Mouse (Mus musculus): Measurements from ENCODE around the gene Xpc. TPM values are rescaled to one million over a fixed set of nuclear protein-coding genes. Genes with fewer than 3 reads are reported as not detected.

The Xpc gene
- polyA plus RNA-seq, 1 experiment from 2014 or later, result 9.6 TPM

DNA sequence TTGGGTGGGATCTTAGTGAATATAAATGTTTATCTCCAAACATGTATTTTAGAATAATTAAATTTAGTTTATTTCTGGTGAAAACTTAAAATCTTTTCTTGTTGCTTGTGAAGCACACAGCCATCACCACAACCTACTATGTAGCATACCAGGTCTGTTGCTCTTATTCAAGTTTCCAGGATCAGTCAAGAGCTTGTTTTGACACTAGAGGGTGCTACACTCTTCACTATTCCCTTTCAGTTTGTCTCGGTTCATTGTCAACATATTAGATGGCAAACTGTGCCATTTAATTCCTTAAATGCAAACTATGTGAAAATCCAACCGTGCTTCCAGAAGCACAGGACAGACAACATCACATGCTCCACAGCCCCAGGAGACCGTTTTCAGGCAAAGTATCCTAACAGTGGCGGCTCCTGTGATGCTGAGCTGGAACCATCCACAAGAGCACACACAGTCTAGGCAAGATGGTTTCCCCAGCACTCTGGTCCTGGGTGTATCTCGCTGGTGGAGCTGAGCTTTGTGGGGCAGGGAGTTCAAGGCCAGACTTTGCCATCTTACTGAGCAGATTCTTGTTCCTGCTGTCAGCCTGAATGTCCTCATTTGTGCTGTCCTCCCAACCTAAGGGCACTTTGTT lies 11.7 kb upstream of the Xpc start:
- WGBS, result 46% methylated on average over 5 of the region's 5 CpGs

DNA sequence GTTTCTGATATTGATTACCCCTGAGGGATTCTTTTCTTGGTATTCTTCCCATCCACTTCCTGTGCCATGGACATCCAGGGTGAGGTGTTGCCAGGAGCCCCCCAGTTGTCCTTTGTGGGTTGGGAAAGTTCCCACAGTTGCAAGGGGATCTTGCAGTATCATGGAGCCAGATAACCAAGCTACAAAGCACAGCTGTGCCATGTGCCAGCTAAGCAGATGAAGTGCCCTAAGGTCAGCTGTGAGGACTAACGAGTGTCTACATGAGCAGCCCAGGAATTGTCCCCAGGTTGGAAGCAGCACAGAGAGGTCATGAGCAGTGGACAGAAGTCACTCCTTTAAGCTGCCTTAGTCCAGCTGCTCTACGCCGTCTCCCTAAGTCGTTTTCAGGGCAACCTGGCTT lies 9.9 kb upstream of the Xpc start:
- no peak overlapping the region for H3K9ac ChIP-seq (ENCODE audit: low read length)
- peaks cover 52% of the 10 kb centered on the region for H3K36me3 ChIP-seq (ENCODE audit: control insufficient read depth, insufficient read depth, low read length)
- no peak overlapping the region for H3K4me3 ChIP-seq (ENCODE audit: control insufficient read depth in 1 of 2, insufficient read depth in 1 of 2, low read depth in 1 of 2, low read length in 2 of 2)
- no peak overlapping the region for H3K27ac ChIP-seq (replicated peaks in 1 of 2; ENCODE audit: control insufficient read depth in 1 of 2, insufficient read depth in 1 of 2, low read depth in 2 of 2, low read length in 2 of 2)
- ATAC-seq (ENCODE audit: insufficient number of reproducible peaks, insufficient read depth, low FRiP score, low read depth), result no peak
- H3K4me2 ChIP-seq (ENCODE audit: low read length), result no peak overlapping the region
- H3K27me3 ChIP-seq (ENCODE audit: control insufficient read depth, insufficient read depth, low read length), result 0 out of 2 replicates have a peak, but pooled peaks cover 6% of the 10 kb centered on the region
- H3K9me3 ChIP-seq (ENCODE audit: control insufficient read depth, low read length), result no peaks in the 10 kb centered on the region
- 75% methylated on average over 4 of the region's 4 CpGs for WGBS
- peaks cover 0 to 11% of the 10 kb centered on the region in 2 experiments; a peak in 3 of 4 replicates for H3K4me1 ChIP-seq (ENCODE audit: control insufficient read depth in 2 of 2, insufficient read depth in 2 of 2, low read length in 2 of 2)

More for the DNA sequence above, 11.7 kb upstream of the Xpc start:
- H3K9me3 ChIP-seq (ENCODE audit: control insufficient read depth, low read length), result no peaks in the 10 kb centered on the region
- no peak for ATAC-seq (ENCODE audit: insufficient number of reproducible peaks, insufficient read depth, low FRiP score, low read depth)
- H3K9ac ChIP-seq (ENCODE audit: low read length), result no peak overlapping the region
- H3K4me2 ChIP-seq (ENCODE audit: low read length), result no peak overlapping the region
- H3K27me3 ChIP-seq (ENCODE audit: control insufficient read depth, insufficient read depth, low read length), result peaks cover 9% of the 10 kb centered on the region
- H3K27ac ChIP-seq (replicated peaks in 1 of 2; ENCODE audit: control insufficient read depth in 1 of 2, insufficient read depth in 1 of 2, low read depth in 2 of 2, low read length in 2 of 2), result peak overlapping the region in 1 of 2 experiments; percentile 56; a peak in 2 of 4 replicates
- H3K36me3 ChIP-seq (ENCODE audit: control insufficient read depth, insufficient read depth, low read length), result peaks cover 34% of the 10 kb centered on the region
- H3K4me3 ChIP-seq (ENCODE audit: control insufficient read depth in 1 of 2, insufficient read depth in 1 of 2, low read depth in 1 of 2, low read length in 2 of 2), result no peak overlapping the region
- H3K4me1 ChIP-seq (ENCODE audit: control insufficient read depth in 2 of 2, insufficient read depth in 2 of 2, low read length in 2 of 2), result peaks cover 8 to 19% of the 10 kb centered on the region in 2 experiments

DNA sequence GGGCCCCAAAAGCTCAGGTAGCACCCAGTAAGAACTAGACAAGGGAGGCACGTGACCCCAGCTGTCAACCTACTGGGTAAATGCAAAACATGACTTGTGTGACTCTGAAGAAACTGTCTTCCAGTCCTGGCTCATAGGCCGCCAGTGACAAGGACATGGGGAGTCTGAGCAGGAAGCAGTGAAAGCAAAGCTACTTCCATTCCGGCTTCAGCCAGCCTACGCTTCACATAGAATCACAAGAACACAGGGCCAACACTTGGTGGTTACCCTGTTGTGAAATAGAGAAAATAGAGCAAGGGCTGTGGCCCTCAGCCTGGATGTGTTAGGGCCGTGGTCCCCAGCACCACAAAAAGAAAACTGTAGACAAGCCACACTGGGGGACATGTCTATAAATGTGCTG lies 7.1 kb upstream of the Xpc start:
- Histone ChIP-seq H3K4me1 (ENCODE audit: control insufficient read depth in 2 of 2, insufficient read depth in 2 of 2, low read length in 2 of 2) (peaks cover 0 to 9% of the 10 kb centered on the region in 2 experiments; a peak in 1 of 4 replicates), H3K9ac (ENCODE audit: low read length) (no peak overlapping the region), H3K4me3 (ENCODE audit: control insufficient read depth in 1 of 2, insufficient read depth in 1 of 2, low read depth in 1 of 2, low read length in 2 of 2) (no peak overlapping the region), H3K36me3 (ENCODE audit: control insufficient read depth, insufficient read depth, low read length) (peaks cover 74% of the 10 kb centered on the region), H3K9me3 (ENCODE audit: control insufficient read depth, low read length) (no peaks in the 10 kb centered on the region), H3K4me2 (ENCODE audit: low read length) (no peak overlapping the region), H3K27ac (replicated peaks in 1 of 2; ENCODE audit: control insufficient read depth in 1 of 2, insufficient read depth in 1 of 2, low read depth in 2 of 2, low read length in 2 of 2) (no peak overlapping the region), H3K27me3 (ENCODE audit: control insufficient read depth, insufficient read depth, low read length) (no peaks in the 10 kb centered on the region)
- no peak for ATAC-seq (ENCODE audit: insufficient number of reproducible peaks, insufficient read depth, low FRiP score, low read depth)
- 93% methylated on average over 5 of the region's 5 CpGs for WGBS

DNA sequence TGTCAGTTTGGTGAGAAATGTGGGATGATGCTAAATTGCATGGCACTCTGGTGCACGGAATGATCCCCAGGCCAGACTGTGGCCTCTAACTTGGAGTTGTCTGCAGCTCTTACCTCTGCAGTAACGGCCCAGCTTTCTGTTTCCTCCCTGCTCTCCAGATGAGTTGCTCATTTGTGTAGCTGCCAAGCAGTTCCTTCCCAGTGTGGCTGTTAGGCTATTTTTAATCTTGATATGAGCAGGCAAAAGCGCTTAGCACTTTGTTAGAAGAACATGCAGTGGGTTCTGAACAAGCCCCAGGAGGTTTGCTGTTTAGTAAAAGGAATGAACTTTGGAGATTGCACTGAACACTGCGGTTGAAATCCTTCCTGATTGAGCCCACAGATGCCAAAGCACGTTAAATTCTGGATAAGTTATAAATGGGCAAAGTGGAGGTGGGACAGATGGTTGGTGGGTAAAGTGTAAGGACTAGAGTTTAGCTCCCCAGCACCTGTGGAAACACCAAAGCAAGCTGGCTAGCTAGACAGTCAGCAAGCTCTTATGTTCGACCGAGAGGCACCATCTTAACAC lies 2.8 kb upstream of the Xpc start:
- Histone ChIP-seq H3K4me3 (ENCODE audit: control insufficient read depth in 1 of 2, insufficient read depth in 1 of 2, low read depth in 1 of 2, low read length in 2 of 2) (no peak overlapping the region), H3K4me1 (ENCODE audit: control insufficient read depth in 2 of 2, insufficient read depth in 2 of 2, low read length in 2 of 2) (peaks cover 0 to 34% of the 10 kb centered on the region in 2 experiments; a peak in 3 of 4 replicates), H3K27ac (replicated peaks in 1 of 2; ENCODE audit: control insufficient read depth in 1 of 2, insufficient read depth in 1 of 2, low read depth in 2 of 2, low read length in 2 of 2) (peak overlapping the region; percentile 41 to 53), H3K9me3 (ENCODE audit: control insufficient read depth, low read length) (no peaks in the 10 kb centered on the region), H3K27me3 (ENCODE audit: control insufficient read depth, insufficient read depth, low read length) (no peaks in the 10 kb centered on the region), H3K36me3 (ENCODE audit: control insufficient read depth, insufficient read depth, low read length) (peaks cover 67% of the 10 kb centered on the region), H3K4me2 (ENCODE audit: low read length) (0 out of 2 replicates have a peak overlapping the region, but pooled peaks have one; percentile 6), H3K9ac (ENCODE audit: low read length) (peak overlapping the region; percentile 30)
- WGBS, result 70% methylated on average over 7 of the region's 7 CpGs
- ATAC-seq (ENCODE audit: insufficient number of reproducible peaks, insufficient read depth, low FRiP score, low read depth), result no peak

DNA sequence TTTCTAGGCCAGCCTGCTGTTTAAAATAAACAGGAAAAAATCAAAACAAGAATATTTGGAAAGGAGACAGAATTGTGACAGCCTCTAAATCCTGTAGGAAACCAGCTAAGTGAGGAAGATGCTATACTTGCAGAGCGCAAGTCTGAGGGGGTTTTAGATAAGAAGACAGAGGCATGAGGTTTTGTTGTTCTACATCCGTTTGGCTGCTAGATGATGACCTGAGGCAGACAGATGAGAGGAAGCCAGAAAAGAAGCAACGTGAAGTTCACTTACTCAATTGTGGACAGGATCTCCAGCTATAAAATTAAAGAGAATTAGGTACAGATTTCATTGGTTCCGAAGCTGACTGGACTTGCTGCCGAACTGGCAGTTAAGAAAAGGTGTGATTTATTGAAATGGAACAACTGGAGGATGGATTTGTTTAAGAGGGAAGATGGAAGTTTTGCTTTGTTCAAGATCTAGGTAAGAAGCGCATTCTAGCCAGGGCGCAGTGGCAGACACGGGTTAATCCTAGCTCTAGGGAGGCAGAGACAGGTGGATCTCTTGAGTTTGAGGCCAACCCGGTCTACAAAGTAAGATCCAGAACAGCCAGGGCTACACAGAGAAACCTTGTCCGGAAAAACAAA lies 838 bp downstream of the Xpc start:
- 27% methylated on average over 10 of the region's 10 CpGs for WGBS
- H3K36me3 ChIP-seq (ENCODE audit: control insufficient read depth, insufficient read depth, low read length), result peaks cover 35% of the 10 kb centered on the region
- no peak for ATAC-seq (ENCODE audit: insufficient number of reproducible peaks, insufficient read depth, low FRiP score, low read depth)
- peak overlapping the region; percentile 92 for H3K4me2 ChIP-seq (ENCODE audit: low read length)
- peak overlapping the region; percentile 89 to 97 for H3K4me3 ChIP-seq (ENCODE audit: control insufficient read depth in 1 of 2, insufficient read depth in 1 of 2, low read depth in 1 of 2, low read length in 2 of 2)
- peak overlapping the region; percentile 87 for H3K9ac ChIP-seq (ENCODE audit: low read length)
- H3K27me3 ChIP-seq (ENCODE audit: control insufficient read depth, insufficient read depth, low read length), result no peaks in the 10 kb centered on the region
- no peaks in the 10 kb centered on the region for H3K9me3 ChIP-seq (ENCODE audit: control insufficient read depth, low read length)
- 0 out of 4 replicates have a peak overlapping the region, but pooled peaks of 1 of the 2 experiments have one; percentile 20 for H3K27ac ChIP-seq (replicated peaks in 1 of 2; ENCODE audit: control insufficient read depth in 1 of 2, insufficient read depth in 1 of 2, low read depth in 2 of 2, low read length in 2 of 2)
- peaks cover 0 to 34% of the 10 kb centered on the region in 2 experiments; a peak in 3 of 4 replicates for H3K4me1 ChIP-seq (ENCODE audit: control insufficient read depth in 2 of 2, insufficient read depth in 2 of 2, low read length in 2 of 2)

DNA sequence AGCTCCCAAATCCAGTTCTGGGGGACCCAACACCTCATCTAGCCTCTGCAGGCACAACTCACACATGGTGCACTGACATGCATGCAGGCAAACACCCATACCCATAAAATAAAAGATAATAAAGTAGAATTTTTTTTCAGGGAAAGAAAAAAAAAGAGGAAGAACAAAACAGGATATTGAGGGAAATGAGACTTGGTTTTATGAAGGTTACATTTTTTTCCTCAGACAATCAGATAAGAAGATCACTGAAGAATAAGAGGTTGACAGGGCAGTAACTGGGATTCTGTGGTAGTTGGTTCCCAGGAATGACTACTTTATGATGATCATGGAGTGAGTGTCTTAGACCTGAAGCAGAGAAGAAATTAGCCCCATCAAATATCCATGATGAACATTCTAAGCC lies 1.6 kb downstream of the Xpc start:
- H3K27ac ChIP-seq (replicated peaks in 1 of 2; ENCODE audit: control insufficient read depth in 1 of 2, insufficient read depth in 1 of 2, low read depth in 2 of 2, low read length in 2 of 2), result no peak overlapping the region
- no peak overlapping the region for H3K4me3 ChIP-seq (ENCODE audit: control insufficient read depth in 1 of 2, insufficient read depth in 1 of 2, low read depth in 1 of 2, low read length in 2 of 2)
- H3K9ac ChIP-seq (ENCODE audit: low read length), result no peak overlapping the region
- no peak overlapping the region for H3K4me2 ChIP-seq (ENCODE audit: low read length)
- no peaks in the 10 kb centered on the region for H3K9me3 ChIP-seq (ENCODE audit: control insufficient read depth, low read length)
- no peaks in the 10 kb centered on the region for H3K27me3 ChIP-seq (ENCODE audit: control insufficient read depth, insufficient read depth, low read length)
- ATAC-seq (ENCODE audit: insufficient number of reproducible peaks, insufficient read depth, low FRiP score, low read depth), result no peak
- H3K36me3 ChIP-seq (ENCODE audit: control insufficient read depth, insufficient read depth, low read length), result peaks cover 29% of the 10 kb centered on the region
- peaks cover 0 to 34% of the 10 kb centered on the region in 2 experiments; a peak in 3 of 4 replicates for H3K4me1 ChIP-seq (ENCODE audit: control insufficient read depth in 2 of 2, insufficient read depth in 2 of 2, low read length in 2 of 2)

DNA sequence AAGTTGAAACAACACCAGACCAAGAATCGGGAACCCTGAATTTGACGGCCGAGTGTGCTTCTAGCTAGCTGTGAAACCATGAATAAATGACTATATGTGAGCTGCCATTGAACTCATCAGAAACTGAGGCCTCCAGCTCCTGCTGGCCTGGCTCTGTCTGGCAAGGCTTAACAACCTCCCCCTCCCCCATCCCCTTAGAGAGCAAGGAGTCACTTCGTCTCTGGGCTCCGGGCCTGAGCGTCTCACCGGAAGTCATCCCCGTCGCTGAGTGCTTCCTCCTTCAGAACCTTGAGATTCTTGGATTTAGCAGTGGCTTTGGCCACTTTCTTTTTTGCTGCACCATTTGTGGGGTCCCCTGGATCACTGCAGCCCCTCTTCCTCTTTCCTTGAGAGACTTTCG lies 5.5 kb downstream of the Xpc start:
- Histone ChIP-seq H3K27me3 (ENCODE audit: control insufficient read depth, insufficient read depth, low read length) (no peaks in the 10 kb centered on the region), H3K9ac (ENCODE audit: low read length) (no peak overlapping the region), H3K4me3 (ENCODE audit: control insufficient read depth in 1 of 2, insufficient read depth in 1 of 2, low read depth in 1 of 2, low read length in 2 of 2) (no peak overlapping the region), H3K36me3 (ENCODE audit: control insufficient read depth, insufficient read depth, low read length) (peaks cover 40% of the 10 kb centered on the region), H3K9me3 (ENCODE audit: control insufficient read depth, low read length) (no peaks in the 10 kb centered on the region), H3K4me2 (ENCODE audit: low read length) (no peak overlapping the region), H3K27ac (replicated peaks in 1 of 2; ENCODE audit: control insufficient read depth in 1 of 2, insufficient read depth in 1 of 2, low read depth in 2 of 2, low read length in 2 of 2) (no peak overlapping the region), H3K4me1 (ENCODE audit: control insufficient read depth in 2 of 2, insufficient read depth in 2 of 2, low read length in 2 of 2) (peaks cover 0 to 10% of the 10 kb centered on the region in 2 experiments; a peak in 1 of 4 replicates)
- 78% methylated on average over 10 of the region's 10 CpGs for whole genome bisulfite sequencing
- no peak for ATAC-seq (ENCODE audit: insufficient number of reproducible peaks, insufficient read depth, low FRiP score, low read depth)
